Mouse (Mus musculus): ENCODE data around the gene Shank1. TPM values are rescaled to one million over a fixed set of nuclear protein-coding genes. Genes with fewer than 3 reads are reported as not detected.
"Not testable (repeated sequence)": the region's sequence is repeated elsewhere in the genome, so short reads cannot be mapped to it uniquely, and the experiment has no call there.

Gene Shank1
- 0.19 to 1.2 TPM in 2 of 3 replicates, not detected in the other for total RNA-seq (2017)

- no peak for ATAC-seq (replicated peaks; ENCODE audit: insufficient number of reproducible peaks, low FRiP score, low TSS enrichment, poor library complexity, severe bottlenecking)
Observed at GRCm38 (mm10) chr7:44309475-44310284, at the start of gene Shank1. Gene Shank1 (plus strand): TSS chr7:44310253.

DNA sequence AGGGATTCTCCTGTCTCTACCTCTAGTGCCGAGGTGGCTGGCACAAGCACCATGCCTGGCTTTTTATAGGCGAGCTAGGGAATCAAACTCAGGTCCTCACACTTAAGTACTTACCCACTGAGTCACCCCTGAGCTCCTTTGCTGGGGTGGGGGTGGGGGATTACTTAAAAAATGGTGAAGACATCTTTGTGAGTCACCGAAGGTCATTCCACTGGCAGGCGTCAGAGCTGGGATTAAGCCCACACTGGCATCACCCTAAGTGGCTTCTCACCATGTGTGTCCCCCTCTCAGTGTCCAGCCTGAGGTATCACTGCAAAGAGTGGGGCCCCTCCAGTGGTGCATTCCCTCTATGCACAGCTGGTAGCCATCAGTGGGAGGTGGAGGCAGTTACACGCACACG, 49.6 kb upstream of the Shank1 start:
- ATAC-seq (replicated peaks; ENCODE audit: insufficient number of reproducible peaks, low FRiP score, low TSS enrichment, poor library complexity, severe bottlenecking) = no peak

- no peak for ATAC-seq (replicated peaks; ENCODE audit: insufficient number of reproducible peaks, low FRiP score, low TSS enrichment, poor library complexity, severe bottlenecking)
Observed at GRCm38 (mm10) chr7:44261147-44261546, 48.9 kb upstream of the Shank1 start, which contains the start of gene Gm15517. Gene Gm15517 (plus strand): TSS chr7:44261447.

GRCm38 (mm10) chr7:44262791-44263643, 47.0 kb upstream of the Shank1 start:
- ATAC-seq (replicated peaks; ENCODE audit: insufficient number of reproducible peaks, low FRiP score, low TSS enrichment, poor library complexity, severe bottlenecking) = peak; percentile 96

GRCm38 (mm10) chr7:44268117-44268516, 41.9 kb upstream of the Shank1 start:
- ATAC-seq (replicated peaks; ENCODE audit: insufficient number of reproducible peaks, low FRiP score, low TSS enrichment, poor library complexity, severe bottlenecking) = no peak

DNA sequence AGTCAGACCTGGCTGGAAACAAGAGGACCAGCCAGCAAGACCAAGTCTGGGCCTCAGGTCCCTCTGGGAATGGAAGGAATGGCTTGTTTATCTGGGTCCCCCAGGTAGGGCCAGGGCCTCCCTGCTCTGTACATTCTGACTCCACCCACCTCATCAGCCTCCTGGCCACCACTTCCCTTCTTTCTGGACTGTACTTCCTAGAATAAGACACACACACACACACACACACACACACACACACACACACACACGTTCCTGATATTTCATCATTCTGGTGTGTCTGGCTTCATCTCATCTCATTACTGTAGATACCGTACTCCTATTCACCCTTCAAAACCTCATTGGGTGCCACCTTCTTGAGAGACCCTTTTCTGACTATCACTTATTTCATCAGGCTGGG, 40.7 kb upstream of the Shank1 start:
- ATAC-seq (replicated peaks; ENCODE audit: insufficient number of reproducible peaks, low FRiP score, low TSS enrichment, poor library complexity, severe bottlenecking) = no peak

- ATAC-seq (replicated peaks; ENCODE audit: insufficient number of reproducible peaks, low FRiP score, low TSS enrichment, poor library complexity, severe bottlenecking) = no peak
Observed at GRCm38 (mm10) chr7:44271309-44271708, 38.7 kb upstream of the Shank1 start.

DNA sequence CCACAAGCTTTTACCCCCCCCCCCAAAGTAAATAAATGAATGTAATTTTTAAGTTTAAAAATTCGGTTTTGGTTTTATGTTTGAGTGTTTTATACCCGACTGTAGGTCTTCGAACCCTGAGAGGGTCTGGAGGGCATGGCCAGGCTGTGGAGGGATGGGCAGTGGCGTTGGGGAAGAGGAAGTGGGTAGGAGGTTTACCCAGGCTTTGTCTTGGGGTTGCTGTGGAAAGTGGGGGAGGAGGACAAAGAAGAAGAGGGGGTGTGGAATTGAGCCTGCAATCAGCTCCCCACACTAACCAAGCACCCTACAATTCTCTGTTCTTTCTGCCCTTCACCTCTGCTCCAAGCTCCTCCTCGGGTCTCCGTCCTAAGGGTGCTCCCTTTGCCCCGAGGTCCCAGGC, 37.5 kb upstream of the Shank1 start:
- ATAC-seq (replicated peaks; ENCODE audit: insufficient number of reproducible peaks, low FRiP score, low TSS enrichment, poor library complexity, severe bottlenecking) = no peak

- no peak for ATAC-seq (replicated peaks; ENCODE audit: insufficient number of reproducible peaks, low FRiP score, low TSS enrichment, poor library complexity, severe bottlenecking)
Observed at GRCm38 (mm10) chr7:44273446-44273845, 36.6 kb upstream of the Shank1 start.

DNA sequence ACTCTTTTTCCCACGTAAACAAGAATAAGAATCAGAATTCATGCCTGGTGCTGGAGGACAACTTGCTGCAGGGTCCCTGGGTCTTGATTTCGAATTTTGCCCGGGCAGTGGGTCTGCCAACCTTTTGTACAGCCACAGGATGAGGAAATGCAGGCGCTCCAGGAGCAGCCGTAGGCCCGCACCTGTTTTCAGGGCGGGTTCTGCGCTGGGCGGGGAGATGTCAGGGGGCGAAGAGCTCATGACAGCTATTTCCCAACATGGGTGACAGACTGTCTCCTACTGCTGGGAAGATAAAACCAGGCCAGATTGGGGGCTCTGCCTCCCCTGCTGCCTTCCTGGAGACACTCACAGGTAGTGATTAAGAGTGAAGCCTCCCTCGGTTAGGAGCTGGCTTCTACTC, 36.0 kb upstream of the Shank1 start:
- no peak for ATAC-seq (replicated peaks; ENCODE audit: insufficient number of reproducible peaks, low FRiP score, low TSS enrichment, poor library complexity, severe bottlenecking)

GRCm38 (mm10) chr7:44275546-44275945, 34.5 kb upstream of the Shank1 start:
- no peak for ATAC-seq (replicated peaks; ENCODE audit: insufficient number of reproducible peaks, low FRiP score, low TSS enrichment, poor library complexity, severe bottlenecking)

GRCm38 (mm10) chr7:44276461-44277249, 33.4 kb upstream of the Shank1 start:
- ATAC-seq (replicated peaks; ENCODE audit: insufficient number of reproducible peaks, low FRiP score, low TSS enrichment, poor library complexity, severe bottlenecking) = no peak

GRCm38 (mm10) chr7:44277250-44277622, 32.8 kb upstream of the Shank1 start:
- ATAC-seq (replicated peaks; ENCODE audit: insufficient number of reproducible peaks, low FRiP score, low TSS enrichment, poor library complexity, severe bottlenecking) = no peak

- peak; percentile 84 for ATAC-seq (replicated peaks; ENCODE audit: insufficient number of reproducible peaks, low FRiP score, low TSS enrichment, poor library complexity, severe bottlenecking)
Observed at GRCm38 (mm10) chr7:44280959-44281358, 29.1 kb upstream of the Shank1 start.

GRCm38 (mm10) chr7:44281586-44281985, 28.5 kb upstream of the Shank1 start:
- no peak for ATAC-seq (replicated peaks; ENCODE audit: insufficient number of reproducible peaks, low FRiP score, low TSS enrichment, poor library complexity, severe bottlenecking)

DNA sequence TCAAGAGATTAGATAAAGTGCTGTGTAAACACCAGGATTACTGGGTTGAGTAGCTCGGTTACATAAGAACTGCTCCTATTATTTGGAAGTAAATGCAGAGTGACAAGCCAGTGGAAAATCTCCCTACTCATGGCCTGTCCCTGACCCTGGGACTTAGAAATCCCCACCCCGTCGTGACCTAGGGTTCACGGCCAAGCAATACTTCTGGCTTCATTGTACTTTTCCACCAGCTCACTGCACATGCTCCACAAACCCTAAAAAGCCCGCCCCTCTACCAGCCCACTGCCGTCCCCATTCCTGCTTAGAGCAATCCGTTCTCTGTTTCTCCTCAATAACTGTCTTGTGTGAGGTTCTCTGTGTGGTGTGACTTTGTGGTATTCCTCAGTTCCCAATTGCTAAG, 22.3 kb upstream of the Shank1 start:
- ATAC-seq (replicated peaks; ENCODE audit: insufficient number of reproducible peaks, low FRiP score, low TSS enrichment, poor library complexity, severe bottlenecking) = no peak

GRCm38 (mm10) chr7:44290986-44291385, 19.1 kb upstream of the Shank1 start:
- no peak for ATAC-seq (replicated peaks; ENCODE audit: insufficient number of reproducible peaks, low FRiP score, low TSS enrichment, poor library complexity, severe bottlenecking)

DNA sequence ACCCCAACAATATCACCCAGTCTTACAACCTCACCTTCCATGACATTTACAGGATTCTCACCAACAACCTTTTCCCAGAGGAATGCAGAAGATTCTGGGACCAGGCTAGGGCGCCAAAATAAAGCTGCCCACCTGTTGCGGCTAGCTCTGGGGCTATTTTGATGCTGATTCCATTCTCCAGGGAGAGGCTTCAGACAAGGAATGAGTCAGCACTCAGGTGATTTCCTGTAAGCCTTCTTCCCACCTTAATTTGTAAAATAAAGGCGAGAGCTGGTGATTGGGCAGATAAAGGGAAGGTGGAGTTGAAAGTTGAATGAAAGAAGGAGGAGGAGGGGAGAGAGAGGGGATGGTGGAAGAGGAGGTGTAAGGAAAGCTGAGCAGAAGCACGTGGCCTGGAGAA, 18.6 kb upstream of the Shank1 start:
- no peak for ATAC-seq (replicated peaks; ENCODE audit: insufficient number of reproducible peaks, low FRiP score, low TSS enrichment, poor library complexity, severe bottlenecking)

- not testable (repeated sequence) for ATAC-seq (replicated peaks; ENCODE audit: insufficient number of reproducible peaks, low FRiP score, low TSS enrichment, poor library complexity, severe bottlenecking)
Observed at GRCm38 (mm10) chr7:44297501-44297900, 12.6 kb upstream of the Shank1 start.
